Mouse (Mus musculus) heart, embryonic 15.5 days (tissue): ENCODE measurements around the gene Olig2. TPM values are rescaled to one million over a fixed set of nuclear protein-coding genes. Genes with fewer than 3 reads are reported as not detected.

Experiments
- polyA plus RNA-seq: library from polyadenylated mRNA; unstranded; fragments of >200 nt; fragmentation: Nextera tagmentation; extraction: Ambion mirVana; gene quantifications from 2 replicates; pipeline ENCODE4 v1.2.1, GENCODE M21; 2015

Gene Olig2
- polyA plus RNA-seq, 1 experiment from 2014 or later = not detected

Other genes with a start within 250 kb of the Olig2 start
- 10.3 and 11.4 TPM in 2 replicates for gene Synj1, start 214.1 kb upstream of the Olig2 start, polyA plus RNA-seq
- 36.8 and 36.9 TPM in 2 replicates for gene Paxbp1, start 180.9 kb upstream of the Olig2 start, polyA plus RNA-seq
- 0.08 and 0.09 TPM in 2 replicates for gene 4932438H23Rik, start 130.3 kb upstream of the Olig2 start, polyA plus RNA-seq
- 0.11 TPM in 2 replicates for gene Olig1, start 44.3 kb downstream of the Olig2 start, polyA plus RNA-seq
- 52.5 and 58.9 TPM in 2 replicates for gene Ifnar2, start 147.3 kb downstream of the Olig2 start, polyA plus RNA-seq
- gene Gm21970, start 166.3 kb downstream of the Olig2 start, polyA plus RNA-seq = not detected in 2 replicates
- 57.9 and 58.9 TPM in 2 replicates for gene Il10rb, start 180.7 kb downstream of the Olig2 start, polyA plus RNA-seq